Mouse (Mus musculus) monocyte, adult 59 days (primary cell): ENCODE results near the gene Eif5a. TPM values are rescaled to one million over a fixed set of nuclear protein-coding genes. Genes with fewer than 3 reads are reported as not detected.

Experiments
- total RNA-seq, 2 experiments: library from RNA; stranded (reverse); gene quantifications; one replicate each; pipeline ENCODE4 v1.2.4; 2023

The Eif5a gene
- total RNA-seq: 100 to 1,000 TPM; 407 to 410 TPM

GRCm38 (mm10) chr11:69921114-69922011 is at the start of gene Eif5a:
Eif5a (minus strand) TSS chr11:69921958.

GRCm38 (mm10) chr11:69964650-69965270 is 43.0 kb upstream of the Eif5a start, which contains the start of gene Cldn7:
Cldn7 (plus strand) TSS chr11:69964779.

GRCm38 (mm10) chr11:69948066-69948762 is 26.5 kb upstream of the Eif5a start, which contains the start of gene Slc2a4:
Slc2a4 (minus strand) TSS chr11:69948188.

GRCm38 (mm10) chr11:69935137-69935879 is 13.6 kb upstream of the Eif5a start, which contains the start of gene Ybx2:
Ybx2 (plus strand) TSS chr11:69935796.

GRCm38 (mm10) chr11:69913554-69914371 is 8.0 kb downstream of the Eif5a start, which contains the start of gene Gps2:
Gps2 (plus strand) TSS chr11:69913888.

GRCm38 (mm10) chr11:69900471-69901405 is 21.0 kb downstream of the Eif5a start, which contains the start of the genes 2810408A11Rik and Neurl4:
2810408A11Rik (minus strand) TSS chr11:69900987.
Neurl4 (plus strand) TSS chr11:69901072.

GRCm38 (mm10) chr11:69895291-69895690 is 26.5 kb downstream of the Eif5a start, which contains the start of gene Acap1:
Acap1 (minus strand) TSS chr11:69895539.

GRCm38 (mm10) chr11:69880853-69881603 is 40.7 kb downstream of the Eif5a start, which contains the start of gene Kctd11:
Kctd11 (minus strand) TSS chr11:69881406.

GRCm38 (mm10) chr11:69877878-69878277 is 43.9 kb downstream of the Eif5a start, which contains the start of gene Tmem95:
Tmem95 (minus strand) TSS chr11:69878018.

Other genes with a start within 250 kb of the Eif5a start
- gene Eif4a1, start 249.5 kb downstream of the Eif5a start, total RNA-seq: 100 to 1,000 TPM; 892 to 975 TPM
- 100 to 1,000 TPM; 109 to 116 TPM for gene Senp3, start 239.9 kb downstream of the Eif5a start, total RNA-seq
- gene Tnfsf13, start 236.2 kb downstream of the Eif5a start, total RNA-seq: 10 to 100 TPM; 63.1 to 66.0 TPM
- gene Tnfsf12, start 226.1 kb downstream of the Eif5a start, total RNA-seq: 10 to 100 TPM; 66.6 to 77.0 TPM
- gene Tnfsfm13, start 225.9 kb downstream of the Eif5a start, total RNA-seq: 10 to 100 TPM; 23.6 to 27.1 TPM
- 100 to 1,000 TPM; 114 to 142 TPM for gene Polr2a, start 163.3 kb downstream of the Eif5a start, total RNA-seq
- gene Slc35g3, start 160.0 kb downstream of the Eif5a start, total RNA-seq: not detected
- 10 to 100 TPM; 16.0 to 20.0 TPM for gene Zbtb4, start 156.0 kb downstream of the Eif5a start, total RNA-seq
- gene Chrnb1, start 126.0 kb downstream of the Eif5a start, total RNA-seq: under 1 TPM; 0.45 to 0.49 TPM
- 1 to 10 TPM in 1 of 2 experiments, under 1 TPM in 1; 0.76 to 1.3 TPM for gene Fgf11, start 120.1 kb downstream of the Eif5a start, total RNA-seq
- not detected for gene Tmem102, start 116.3 kb downstream of the Eif5a start, total RNA-seq
- not detected for gene Gm39566, start 106.7 kb downstream of the Eif5a start, total RNA-seq
- not detected for gene Spem2, start 103.5 kb downstream of the Eif5a start, total RNA-seq
- gene Spem1, start 99.8 kb downstream of the Eif5a start, total RNA-seq: not detected
- gene Nlgn2, start 84.2 kb downstream of the Eif5a start, total RNA-seq: 1 to 10 TPM; 1.9 to 2.6 TPM
- gene Tmem256, start 83.4 kb downstream of the Eif5a start, total RNA-seq: 100 to 1,000 TPM; 100 to 117 TPM
- 10 to 100 TPM; 39.8 to 43.6 TPM for gene Plscr3, start 75.6 kb downstream of the Eif5a start, total RNA-seq
- not detected for gene Tnk1, start 63.2 kb downstream of the Eif5a start, total RNA-seq
- not detected for gene Tmem95, start 43.9 kb downstream of the Eif5a start, total RNA-seq
- gene Kctd11, start 40.6 kb downstream of the Eif5a start, total RNA-seq: 1 to 10 TPM; 6.0 TPM
- gene Acap1, start 26.4 kb downstream of the Eif5a start, total RNA-seq: 10 to 100 TPM; 10.4 to 12.2 TPM
- gene 2810408A11Rik, start 21.0 kb downstream of the Eif5a start, total RNA-seq: under 1 TPM; 0.31 to 0.49 TPM
- 10 to 100 TPM; 30.0 to 30.4 TPM for gene Neurl4, start 20.9 kb downstream of the Eif5a start, total RNA-seq
- gene Gps2, start 8.1 kb downstream of the Eif5a start, total RNA-seq: 100 to 1,000 TPM; 110 to 112 TPM
- gene Ybx2, start 13.8 kb upstream of the Eif5a start, total RNA-seq: 1 to 10 TPM in 1 of 2 experiments, not detected in 1; 1.6 TPM
- not detected for gene Slc2a4, start 26.2 kb upstream of the Eif5a start, total RNA-seq
- not detected for gene Cldn7, start 42.8 kb upstream of the Eif5a start, total RNA-seq
- gene Ctdnep1, start 59.2 kb upstream of the Eif5a start, total RNA-seq: 100 to 1,000 TPM; 107 to 143 TPM
- 10 to 100 TPM; 44.3 to 49.5 TPM for gene Elp5, start 60.6 kb upstream of the Eif5a start, total RNA-seq
- 100 to 1,000 TPM; 469 to 485 TPM for gene Gabarap, start 69.2 kb upstream of the Eif5a start, total RNA-seq
- 10 to 100 TPM; 64.3 to 77.5 TPM for gene Phf23, start 73.8 kb upstream of the Eif5a start, total RNA-seq
- 10 to 100 TPM; 30.2 to 33.6 TPM for gene Dvl2, start 78.6 kb upstream of the Eif5a start, total RNA-seq
- 10 to 100 TPM; 43.9 to 56.5 TPM for gene Acadvl, start 93.5 kb upstream of the Eif5a start, total RNA-seq
- gene Dlg4, start 95.0 kb upstream of the Eif5a start, total RNA-seq: 10 to 100 TPM; 11.0 to 19.4 TPM
- not detected for gene Asgr1, start 132.1 kb upstream of the Eif5a start, total RNA-seq
- gene Asgr2, start 170.7 kb upstream of the Eif5a start, total RNA-seq: 1 to 10 TPM; 3.7 to 3.8 TPM
- gene Mgl2, start 208.4 kb upstream of the Eif5a start, total RNA-seq: 1 to 10 TPM; 7.0 to 7.1 TPM
- 10 to 100 TPM; 57.0 to 63.9 TPM for gene Clec10a, start 234.2 kb upstream of the Eif5a start, total RNA-seq